Mouse (Mus musculus) stomach, embryonic 15.5 days (tissue): ENCODE measurements around the gene Jhy. TPM values are rescaled to one million over a fixed set of nuclear protein-coding genes. Genes with fewer than 3 reads are reported as not detected.

Source experiments
- ATAC-seq: fragments of 200-750 bp; cut with Nextera tagmentation; 2 replicates; pipeline ENCODE4 v1.8.0; 2017; ENCODE audit warnings: low read depth, moderate number of reproducible peaks, moderate TSS enrichment; ENCODE audit not compliant: insufficient read depth, low FRiP score
- H3K27ac ChIP-seq: fragments of 300-500 bp; sonication (generic); 2 replicates; pipeline ENCODE4 v1.5.1; 2015; ENCODE audit warnings: mild to moderate bottlenecking, inconsistent platforms
- H3K27me3 ChIP-seq: fragments of 300-500 bp; sonication (generic); replicated peaks from 2 replicates; pipeline ENCODE4 v1.6.1; 2015; ENCODE audit warnings: inconsistent platforms
- H3K36me3 ChIP-seq: fragments of 300-500 bp; sonication (generic); 2 replicates; pipeline ENCODE4 v1.6.1; 2015; ENCODE audit warnings: inconsistent platforms
- H3K4me1 ChIP-seq: fragments of 300-500 bp; sonication (generic); 2 replicates; pipeline ENCODE4 v1.6.1; 2015; ENCODE audit warnings: inconsistent platforms
- H3K4me2 ChIP-seq: fragments of 300-500 bp; sonication (generic); 2 replicates; pipeline ENCODE4 v1.6.1; 2015; ENCODE audit warnings: mild to moderate bottlenecking, inconsistent platforms
- H3K4me3 ChIP-seq: fragments of 300-500 bp; sonication (generic); replicated peaks from 2 replicates; pipeline ENCODE4 v1.5.1; 2015; ENCODE audit warnings: inconsistent platforms
- H3K9ac ChIP-seq: fragments of 300-500 bp; sonication (generic); 2 replicates; pipeline ENCODE4 v1.6.1; 2015; ENCODE audit warnings: inconsistent platforms
- H3K9me3 ChIP-seq: fragments of 300-500 bp; sonication (generic); 2 replicates; pipeline ENCODE4 v1.6.1; 2016; ENCODE audit warnings: inconsistent platforms
- WGBS: fragments of 180-500 bp; shearing (Covaris S2); methylation state at CpG from one replicate; pipeline ENCODE4 v1.1.7; 2015; 5-methylcytosine and 5-hydroxymethylcytosine counted together
- polyA plus RNA-seq: library from polyadenylated mRNA; unstranded; fragments of >200 nt; fragmentation: Nextera tagmentation; extraction: Ambion mirVana; gene quantifications from 2 replicates; pipeline ENCODE4 v1.2.1, GENCODE M21; 2015

The Jhy gene
- polyA plus RNA-seq, 1 experiment from 2014 or later, result 0.05 TPM

- peaks cover 87% of the 10 kb centered on the region for H3K27me3 ChIP-seq
- H3K4me2 ChIP-seq, result no peak overlapping the region
- WGBS, result 8% methylated on average over 4 of the region's 4 CpGs
- H3K4me1 ChIP-seq, result peaks cover 7% of the 10 kb centered on the region; the same call in 1 of the 2 replicates
- no peak for ATAC-seq
- no peak overlapping the region for H3K9ac ChIP-seq
- H3K4me3 ChIP-seq, result no peak overlapping the region
- H3K27ac ChIP-seq, result no peak overlapping the region
- no peaks in the 10 kb centered on the region for H3K9me3 ChIP-seq
- no peaks in the 10 kb centered on the region for H3K36me3 ChIP-seq
Observed at GRCm38 (mm10) chr9:40874961-40875360, 89.0 kb downstream of the Jhy start.

GRCm38 (mm10) chr9:40873556-40874470, 90.1 kb downstream of the Jhy start, which contains the start of gene Bsx:
Bsx (plus strand) TSS chr9:40874127.
- peak; percentile 83; the same call in 1 of the 2 replicates for ATAC-seq

DNA sequence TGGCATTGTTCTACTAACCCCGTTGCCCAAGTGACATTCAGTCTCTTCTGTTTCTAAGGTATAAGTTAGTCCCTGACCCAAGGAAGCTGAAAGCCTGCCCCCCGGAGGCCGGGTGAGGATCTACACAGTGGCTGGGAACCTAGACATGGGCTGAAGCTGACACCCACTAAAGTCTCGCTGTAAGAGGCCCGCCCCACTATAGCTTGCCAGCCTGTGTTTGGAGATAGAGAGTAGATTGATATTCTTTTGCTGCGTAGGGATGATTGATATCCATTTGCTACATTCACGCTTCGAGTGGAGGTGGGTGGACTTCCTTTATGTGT, 91.8 kb downstream of the Jhy start:
- Histone ChIP-seq H3K4me2 (peak overlapping the region; percentile 41; the same call in 1 of the 2 replicates), H3K4me3 (peak overlapping the region; percentile 0; the same call in 1 of the 2 replicates)

More at GRCm38 (mm10) chr9:40873556-40874470, 90.1 kb downstream of the Jhy start, which contains the start of gene Bsx:
- peaks cover 86% of the 10 kb centered on the region for H3K27me3 ChIP-seq
- H3K4me2 ChIP-seq, result peak within 1 kb of the TSS; percentile 51
- H3K36me3 ChIP-seq, result no peaks in the 10 kb centered on the region
- no peaks in the 10 kb centered on the region for H3K9me3 ChIP-seq
- H3K27ac ChIP-seq, result no peak within 1 kb of the TSS
- H3K4me3 ChIP-seq, result peak within 1 kb of the TSS; percentile 30
- WGBS, result 3% methylated on average over 32 of the region's 32 CpGs
- peaks cover 7% of the 10 kb centered on the region; the same call in 1 of the 2 replicates for H3K4me1 ChIP-seq
- H3K9ac ChIP-seq, result no peak within 1 kb of the TSS

DNA sequence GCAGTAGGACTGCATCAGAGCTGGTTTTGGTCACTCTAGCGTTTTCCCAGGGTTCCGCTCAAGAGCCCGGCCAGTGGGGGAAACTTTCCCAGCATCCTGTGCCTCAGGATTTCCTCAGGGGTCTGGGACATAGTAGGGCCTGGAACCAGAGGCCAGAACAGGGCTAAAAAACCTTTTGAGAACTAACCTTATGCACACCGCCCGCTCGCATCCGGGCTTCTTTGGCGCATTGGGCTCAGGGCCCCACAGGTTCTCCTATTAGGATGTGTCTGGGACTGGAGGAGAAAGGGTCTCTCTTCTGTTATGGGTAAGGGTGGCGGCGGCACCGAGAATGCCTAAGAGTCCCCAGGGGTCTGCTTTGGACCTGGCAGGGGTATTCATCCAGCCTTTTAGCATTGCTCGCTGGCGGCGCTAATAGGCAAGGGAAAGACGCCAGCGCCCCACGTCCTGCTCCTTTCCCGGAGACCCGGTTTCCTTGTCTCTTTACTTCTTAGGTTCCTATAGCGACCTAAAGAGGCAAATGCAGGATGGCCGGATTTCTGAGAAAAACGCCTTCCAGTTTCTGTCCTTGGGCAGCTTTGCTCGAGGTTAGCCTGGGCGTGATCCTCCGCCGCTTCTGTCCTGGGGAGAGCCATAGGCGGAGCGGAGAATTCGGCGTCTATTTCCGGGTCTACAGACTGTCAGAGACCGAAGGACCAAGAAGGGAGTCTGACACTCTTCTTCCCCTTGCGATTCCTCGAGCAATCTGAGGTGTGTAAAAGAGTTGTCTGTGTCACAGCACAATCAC, 92.4 kb downstream of the Jhy start:
- peak overlapping the region; percentile 41 for H3K4me2 ChIP-seq
- no peaks in the 10 kb centered on the region for H3K36me3 ChIP-seq
- WGBS, result 2% methylated on average over 34 of the region's 34 CpGs
- 0 out of 2 replicates have a peak, but pooled peaks cover 2% of the 10 kb centered on the region for H3K4me1 ChIP-seq
- ATAC-seq, result no peak
- H3K9me3 ChIP-seq, result no peaks in the 10 kb centered on the region
- peak overlapping the region; percentile 0; the same call in 1 of the 2 replicates for H3K4me3 ChIP-seq
- no peak overlapping the region for H3K9ac ChIP-seq
- H3K27me3 ChIP-seq, result peaks cover 68% of the 10 kb centered on the region
- H3K27ac ChIP-seq, result no peak overlapping the region

More for the DNA sequence above, 91.8 kb downstream of the Jhy start:
- Histone ChIP-seq H3K9ac (no peak overlapping the region), H3K9me3 (no peaks in the 10 kb centered on the region), H3K27ac (no peak overlapping the region), H3K27me3 (peaks cover 71% of the 10 kb centered on the region), H3K4me1 (0 out of 2 replicates have a peak, but pooled peaks cover 2% of the 10 kb centered on the region), H3K36me3 (no peaks in the 10 kb centered on the region)
- 6% methylated on average over 8 of the region's 8 CpGs for whole genome bisulfite sequencing
- ATAC-seq, result no peak

DNA sequence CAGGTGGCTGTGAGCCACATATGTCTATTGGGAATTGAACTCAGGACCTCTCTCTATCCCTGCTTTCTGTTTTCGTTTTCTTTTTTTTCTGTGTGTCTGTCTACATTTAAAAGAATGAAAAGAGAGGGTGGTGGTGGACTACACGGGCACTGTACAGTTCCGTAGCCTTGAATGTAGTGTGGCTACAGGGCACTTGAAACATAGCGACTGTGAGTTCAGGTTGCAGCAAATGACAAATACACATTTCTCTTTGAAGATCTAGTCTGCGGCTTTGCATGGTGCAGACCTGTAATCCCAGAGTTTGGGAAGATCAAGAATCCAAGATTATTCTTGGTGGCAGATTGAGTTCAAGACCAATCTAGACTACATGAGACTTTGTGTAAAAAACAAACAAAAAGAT, 93.6 kb downstream of the Jhy start:
- Histone ChIP-seq H3K4me2 (no peak overlapping the region), H3K27me3 (peaks cover 57% of the 10 kb centered on the region), H3K4me1 (0 out of 2 replicates have a peak, but pooled peaks cover 2% of the 10 kb centered on the region), H3K9me3 (no peaks in the 10 kb centered on the region), H3K4me3 (no peak overlapping the region), H3K36me3 (no peaks in the 10 kb centered on the region), H3K9ac (no peak overlapping the region), H3K27ac (no peak overlapping the region)
- WGBS, result 86% methylated on average over 5 of the region's 5 CpGs
- ATAC-seq, result no peak

GRCm38 (mm10) chr9:40859196-40859595, 104.7 kb downstream of the Jhy start:
- 12% methylated on average over 9 of the region's 9 CpGs for WGBS
- Histone ChIP-seq H3K4me1 (no peaks in the 10 kb centered on the region), H3K36me3 (no peaks in the 10 kb centered on the region), H3K27ac (no peak overlapping the region), H3K4me3 (peak overlapping the region; percentile 22; the same call in 1 of the 2 replicates), H3K9me3 (no peaks in the 10 kb centered on the region), H3K4me2 (peak overlapping the region; percentile 49), H3K9ac (no peak overlapping the region), H3K27me3 (peaks cover 13% of the 10 kb centered on the region; the same call in 1 of the 2 replicates)
- no peak for ATAC-seq

DNA sequence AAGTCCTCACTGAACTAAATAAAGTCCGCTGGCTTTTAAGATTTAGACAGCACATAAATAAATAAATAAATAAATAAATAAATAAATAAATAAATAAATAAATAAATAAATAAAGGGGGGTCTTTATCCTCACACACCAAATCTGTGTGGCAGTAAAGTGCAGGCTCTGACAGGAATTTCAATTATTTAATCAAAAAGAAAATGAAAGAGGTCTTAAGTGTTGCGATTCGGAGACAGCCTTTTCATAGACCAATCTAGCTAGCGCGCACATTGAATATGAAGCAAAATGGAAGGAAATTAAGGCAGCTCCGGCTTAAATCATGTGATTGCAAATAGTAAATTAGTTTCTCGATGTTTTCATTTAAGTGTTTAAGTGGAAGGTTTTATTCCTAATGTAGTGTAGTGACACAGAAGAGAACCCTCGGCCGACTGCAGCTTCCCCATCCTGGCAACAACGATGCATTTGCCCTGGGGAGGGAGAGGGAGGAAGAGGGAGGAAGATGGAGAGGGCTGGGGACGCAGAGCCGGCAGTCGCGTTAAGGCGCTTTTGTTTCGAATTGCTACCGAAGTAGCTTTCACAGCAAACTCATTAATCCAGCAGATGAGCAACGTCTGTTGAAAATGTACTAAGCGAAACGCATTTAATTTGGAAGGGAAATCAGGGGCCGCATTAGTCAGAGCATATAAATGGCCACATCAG, 105.3 kb downstream of the Jhy start:
- Histone ChIP-seq H3K4me1 (no peaks in the 10 kb centered on the region), H3K9ac (no peak overlapping the region), H3K9me3 (no peaks in the 10 kb centered on the region), H3K4me2 (peak overlapping the region; percentile 49), H3K4me3 (peak overlapping the region; percentile 22), H3K36me3 (no peaks in the 10 kb centered on the region), H3K27ac (no peak overlapping the region), H3K27me3 (peaks cover 13% of the 10 kb centered on the region; the same call in 1 of the 2 replicates)
- WGBS, result 13% methylated on average over 21 of the region's 21 CpGs
- ATAC-seq, result no peak

GRCm38 (mm10) chr9:40851515-40851914, 112.4 kb downstream of the Jhy start:
- Histone ChIP-seq H3K36me3 (no peaks in the 10 kb centered on the region), H3K9me3 (no peaks in the 10 kb centered on the region), H3K27me3 (no peaks in the 10 kb centered on the region), H3K4me3 (no peak overlapping the region), H3K4me1 (no peaks in the 10 kb centered on the region), H3K9ac (no peak overlapping the region), H3K27ac (no peak overlapping the region), H3K4me2 (no peak overlapping the region)
- no peak for ATAC-seq
- 43% methylated on average over 2 of the region's 2 CpGs for WGBS

Other genes starting within 250 kb of the Jhy start
- 2,024 and 2,425 TPM in 2 replicates for gene Hspa8, start 163.1 kb downstream of the Jhy start, polyA plus RNA-seq
- not detected in 2 replicates for gene Bsx, start 90.0 kb downstream of the Jhy start, polyA plus RNA-seq
- 0.06 TPM in 1 of 2 replicates, not detected in the other for gene Crtam, start 40.5 kb upstream of the Jhy start, polyA plus RNA-seq
- 3.9 and 4.0 TPM in 2 replicates for gene Ubash3b, start 197.6 kb upstream of the Jhy start, polyA plus RNA-seq